Mouse (Mus musculus): ENCODE measurements around the gene Mpped1. TPM values are rescaled to one million over a fixed set of nuclear protein-coding genes. Genes with fewer than 3 reads are reported as not detected.

The Mpped1 gene
- polyA plus RNA-seq, 1 experiment from 2014 or later: 39.2 TPM

Other genes starting within 250 kb of the Mpped1 start
- 28.4 and 33.0 TPM in 2 replicates for gene Tspo, start 215.9 kb upstream of the Mpped1 start, polyA plus RNA-seq (2014; fragmentation: Nextera tagmentation; extraction: Ambion mirVana)
- gene Mcat, start 215.7 kb upstream of the Mpped1 start, polyA plus RNA-seq (2014; fragmentation: Nextera tagmentation; extraction: Ambion mirVana): 45.7 and 53.1 TPM in 2 replicates
- 51.8 and 59.5 TPM in 2 replicates for gene Ttll12, start 184.3 kb upstream of the Mpped1 start, polyA plus RNA-seq (2014; fragmentation: Nextera tagmentation; extraction: Ambion mirVana)
- 33.9 and 38.0 TPM in 2 replicates for gene Scube1, start 54.4 kb upstream of the Mpped1 start, polyA plus RNA-seq (2014; fragmentation: Nextera tagmentation; extraction: Ambion mirVana)